Mouse (Mus musculus) gastrocnemius, postnatal 10 days (tissue): Measurements from ENCODE around the gene Tango6. TPM values are rescaled to one million over a fixed set of nuclear protein-coding genes. Genes with fewer than 3 reads are reported as not detected.

Experiments
- DNase-seq: peaks from one replicate; pipeline ENCODE4 v3.0.0; 2021; ENCODE audit warnings: mixed read lengths
- total RNA-seq, 2 experiments: library from RNA; stranded (reverse); gene quantifications; 2 replicates each; pipeline ENCODE4 v1.2.3; 2021

Gene Tango6
- total RNA-seq, 2 experiments from 2014 or later, result 8.6 to 9.8 TPM

GRCm38 (mm10) chr8:106818626-106819515, 136.0 kb downstream of the Tango6 start:
- DNase-seq, result no peak

DNA sequence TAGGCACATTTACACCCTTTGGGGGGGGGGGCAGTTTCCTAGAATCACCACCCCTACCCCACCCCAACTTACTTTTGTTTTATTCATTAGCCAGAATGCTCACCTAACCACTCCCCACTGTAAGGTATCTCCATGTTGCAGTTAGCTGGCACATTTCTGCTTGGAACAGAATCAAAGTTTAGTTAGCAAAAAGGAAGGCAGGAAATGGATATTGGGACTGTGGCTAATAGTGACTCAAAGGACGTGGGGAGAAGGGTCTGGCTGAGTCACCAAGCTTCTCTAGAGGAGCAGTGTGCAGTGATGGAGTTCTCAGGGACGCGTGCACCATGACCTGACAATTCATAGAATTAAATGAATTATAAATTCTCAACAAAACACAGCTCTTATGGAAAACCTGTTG, 136.7 kb downstream of the Tango6 start:
- DNase-seq, result no peak

- peak; percentile 29 for DNase-seq
These were observed 138.0 kb downstream of the Tango6 start for GRCm38 (mm10) chr8:106820553-106821515.

DNA sequence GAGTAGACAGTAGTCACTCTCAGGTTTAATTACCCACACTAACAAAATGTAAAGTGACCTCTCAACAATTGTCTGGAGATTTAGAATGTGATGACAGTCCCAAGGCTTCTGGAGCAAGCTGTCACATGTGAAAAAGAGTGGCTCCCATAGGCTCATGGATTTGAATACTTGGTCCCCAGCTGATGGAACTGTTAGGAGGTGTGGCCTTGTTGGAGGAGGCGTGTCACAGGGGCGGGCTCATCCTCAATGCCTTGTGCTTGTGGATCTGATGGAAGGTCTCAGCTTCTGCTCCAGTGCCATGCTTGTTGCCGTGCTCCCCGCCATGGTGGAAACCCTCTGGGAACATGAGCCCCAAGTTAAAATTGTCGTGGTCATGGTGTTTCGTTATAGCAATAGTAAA, 146.1 kb downstream of the Tango6 start:
- DNase-seq, result no peak

DNA sequence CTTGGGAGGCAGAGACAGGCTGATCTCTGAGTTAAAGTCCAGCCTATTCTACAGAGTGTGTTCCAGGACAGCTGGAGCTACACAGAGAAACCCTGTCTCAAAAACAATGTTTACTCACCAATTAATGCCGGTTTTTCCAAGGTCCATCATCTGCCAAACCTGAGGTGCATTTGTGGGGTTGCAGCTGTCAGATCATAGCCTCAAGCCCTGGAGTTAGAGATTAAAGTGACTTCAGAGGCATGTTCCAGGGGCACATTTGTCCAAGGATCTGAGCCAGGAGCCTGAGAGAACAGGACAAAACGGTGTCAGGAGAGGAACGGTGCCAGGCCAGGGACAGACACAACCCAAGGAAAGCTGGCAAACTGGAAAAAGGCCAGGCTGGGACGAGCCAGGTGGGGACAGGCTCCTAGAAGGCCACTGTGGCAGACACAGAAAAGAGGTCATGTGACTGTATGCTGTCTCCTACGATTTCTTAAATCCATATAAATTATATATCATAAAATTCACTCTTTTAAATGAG, 146.7 kb downstream of the Tango6 start:
- no peak for DNase-seq

GRCm38 (mm10) chr8:106834899-106835298, 152.0 kb downstream of the Tango6 start:
- DNase-seq, result no peak

- no peak for DNase-seq
These were observed 153.7 kb downstream of the Tango6 start for GRCm38 (mm10) chr8:106836525-106836924.

DNA sequence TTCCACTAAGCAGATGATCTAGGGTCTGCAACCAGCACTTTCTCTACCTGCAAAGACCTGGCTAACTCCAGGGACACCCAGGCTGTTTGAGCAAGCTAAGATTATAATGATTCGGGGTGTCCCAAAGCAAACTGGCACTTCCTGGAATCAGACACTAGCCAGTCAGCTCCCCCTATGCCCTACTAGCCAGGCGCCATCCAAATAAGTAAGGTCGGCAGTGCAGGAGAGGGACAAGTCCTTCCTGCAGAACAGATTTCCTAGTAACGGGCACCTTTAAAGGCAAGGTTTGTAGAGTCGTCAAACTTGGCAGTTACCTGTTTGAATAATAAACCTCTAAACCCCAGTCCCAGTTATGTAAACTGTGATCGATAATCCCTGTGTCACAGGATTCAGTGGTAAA, 155.9 kb downstream of the Tango6 start:
- no peak for DNase-seq

GRCm38 (mm10) chr8:106839209-106840001, 156.5 kb downstream of the Tango6 start:
- DNase-seq, result no peak

DNA sequence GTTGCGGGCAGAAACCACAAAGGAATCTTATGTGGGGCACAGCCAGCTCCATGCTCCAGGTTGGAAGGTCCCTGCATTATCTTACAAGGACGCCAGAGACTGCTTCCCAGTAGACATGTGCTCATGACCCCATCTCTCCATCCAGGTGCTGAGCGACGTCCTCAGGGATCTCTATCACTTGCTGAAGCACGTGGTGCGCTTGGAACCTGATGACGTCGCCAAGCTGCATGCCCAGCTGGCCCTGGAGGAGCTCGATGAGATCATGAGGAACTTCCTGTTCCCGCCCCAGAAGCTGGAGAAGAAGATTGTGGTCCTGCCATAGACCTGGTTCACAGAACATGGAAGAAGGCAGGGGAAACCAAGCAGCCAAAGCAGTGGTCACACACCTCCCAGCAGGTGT, 167.2 kb downstream of the Tango6 start:
- DNase-seq, result no peak

GRCm38 (mm10) chr8:106854534-106855241, 171.8 kb downstream of the Tango6 start:
- no peak for DNase-seq

- DNase-seq, result no peak
These were observed 172.3 kb downstream of the Tango6 start for GRCm38 (mm10) chr8:106855242-106855562.

- DNase-seq, result no peak
These were observed 180.0 kb downstream of the Tango6 start for GRCm38 (mm10) chr8:106862845-106863244.

DNA sequence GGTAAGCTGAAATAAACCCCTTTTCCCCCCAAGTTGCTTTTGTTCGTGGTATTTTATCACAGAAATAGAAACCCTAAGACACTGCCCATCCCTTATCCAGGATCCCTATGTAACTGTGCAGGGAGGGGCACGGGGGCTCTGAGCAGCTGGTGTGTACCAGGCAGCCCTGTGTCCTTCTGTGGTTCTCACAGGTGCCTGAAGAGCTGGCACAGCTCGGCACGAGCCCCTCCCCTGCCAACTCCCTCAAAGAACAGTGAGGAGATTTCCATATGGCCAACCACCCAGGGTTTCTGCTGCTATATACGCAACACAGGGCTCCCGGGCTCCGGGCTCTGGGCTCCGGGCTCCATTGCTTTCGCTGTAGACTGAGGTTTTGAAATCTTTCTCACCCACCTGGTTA, 182.5 kb downstream of the Tango6 start:
- no peak for DNase-seq

DNA sequence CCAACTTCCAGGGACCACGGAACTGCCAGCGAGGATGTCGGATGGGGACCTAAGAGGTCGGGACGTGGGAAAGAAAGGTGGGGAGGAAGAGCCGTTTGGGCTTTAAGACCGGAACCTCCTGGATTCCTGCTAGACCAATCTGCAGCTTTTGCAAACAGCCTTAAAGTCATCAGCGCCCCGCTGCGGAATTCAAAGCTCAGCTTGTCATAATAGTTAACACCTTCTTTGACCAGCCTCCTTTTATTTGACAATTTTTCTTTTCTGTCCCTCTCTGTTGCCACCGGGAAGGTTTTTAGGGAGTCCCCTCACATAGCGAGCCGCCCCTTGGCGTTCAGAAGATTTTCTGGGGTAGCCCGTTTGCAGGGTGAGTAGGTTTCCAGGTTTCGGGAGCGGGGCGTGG, 187.2 kb downstream of the Tango6 start, which contains the start of gene Has3:
Gene Has3 (plus strand): TSS at position 192 of the 400 bp plus-strand sequence.
- no peak for DNase-seq

DNA sequence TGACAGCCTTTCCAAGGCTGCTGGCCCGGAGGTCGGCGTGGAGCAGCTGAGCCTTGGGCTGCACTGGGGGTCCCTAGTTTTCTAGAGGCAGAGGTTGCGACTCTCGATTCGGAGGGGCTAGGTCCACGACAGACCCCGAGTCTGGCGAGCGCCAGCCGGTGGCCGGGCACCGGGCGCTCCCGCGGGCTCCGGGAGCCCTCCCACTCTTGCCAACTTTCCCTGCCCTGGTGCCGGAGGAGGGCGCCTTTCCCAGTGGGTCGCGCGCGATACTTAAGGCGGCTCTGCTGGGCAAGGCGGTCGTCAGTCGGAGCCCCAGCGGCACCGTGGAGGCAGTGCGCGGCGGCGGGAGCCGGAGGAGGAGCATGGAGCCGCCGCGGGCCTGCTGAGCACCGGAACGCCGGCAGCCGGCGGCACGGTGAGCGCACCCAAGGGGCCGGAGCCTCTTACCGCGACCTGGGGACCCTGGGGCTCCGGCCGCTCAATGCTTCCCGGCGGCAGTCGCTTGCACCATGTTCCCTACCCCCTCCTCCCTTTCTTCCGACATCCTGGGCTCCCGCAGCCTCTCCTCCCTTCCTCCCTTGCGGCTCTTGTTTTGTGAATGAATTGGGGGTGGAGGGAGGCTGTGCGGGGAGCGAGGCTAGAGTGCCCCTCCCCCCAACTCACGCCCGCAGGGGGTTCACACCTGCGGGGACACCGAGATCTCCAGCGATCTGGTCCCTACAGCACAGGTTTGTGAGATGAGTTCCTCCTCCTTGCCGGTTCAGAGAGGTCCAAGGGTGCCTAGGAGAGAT, 187.9 kb downstream of the Tango6 start:
- peak; percentile 63 for DNase-seq

GRCm38 (mm10) chr8:106871328-106871926, 188.6 kb downstream of the Tango6 start:
- peak; percentile 23 for DNase-seq

DNA sequence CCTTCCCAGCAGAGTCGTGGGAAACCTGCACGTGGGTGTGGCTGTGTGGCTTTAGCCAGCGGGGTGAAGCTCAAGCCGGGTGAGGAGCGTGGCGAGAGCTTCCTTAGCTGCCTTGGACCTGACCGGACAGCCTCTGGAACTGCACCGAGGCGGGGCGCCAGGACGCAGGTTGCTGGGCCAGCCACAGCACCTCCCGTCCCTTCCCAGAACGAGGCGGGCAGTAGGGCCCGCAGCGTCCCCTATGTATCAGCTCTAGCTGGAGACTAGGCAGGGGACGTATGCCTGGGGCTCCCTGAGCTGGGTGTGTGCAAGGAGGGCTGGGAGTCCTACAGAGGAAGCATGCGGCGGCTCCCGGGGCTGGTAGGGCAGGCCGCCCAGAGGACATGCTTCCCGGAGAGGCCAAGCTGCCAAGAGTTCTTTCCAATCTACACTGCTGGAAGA, 189.1 kb downstream of the Tango6 start:
- DNase-seq, result peak; percentile 77

DNA sequence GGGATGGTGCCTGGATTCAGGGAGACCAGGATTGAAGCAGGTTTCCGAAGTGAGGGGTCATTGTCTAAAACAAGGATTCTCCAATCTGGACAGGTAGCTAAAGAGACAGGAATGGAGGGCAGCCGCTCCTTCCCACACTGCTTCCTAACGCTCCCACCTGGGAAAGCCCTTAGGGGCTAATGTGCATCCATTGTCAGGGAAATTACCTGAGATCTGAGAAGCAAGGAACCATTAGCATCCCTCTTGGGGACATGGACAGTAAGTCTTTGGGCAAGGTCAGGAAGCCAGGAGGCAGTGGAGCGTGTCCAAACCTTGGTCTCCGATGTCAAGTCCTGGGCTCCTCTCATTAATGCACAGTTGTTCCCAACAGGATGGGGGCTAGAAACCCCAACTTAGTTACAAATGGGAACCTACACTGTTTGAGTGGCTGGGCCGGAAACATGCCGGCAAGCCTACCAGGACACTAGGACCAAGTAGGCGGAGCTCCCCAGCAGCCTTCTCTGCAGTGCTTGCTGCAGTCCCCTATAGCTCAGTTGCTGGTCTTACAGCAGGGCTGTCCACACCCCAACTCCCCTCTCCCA, 189.7 kb downstream of the Tango6 start:
- DNase-seq, result no peak
